Mouse (Mus musculus) small intestine, adult 2 months (tissue): ENCODE results near the gene Tmcc3. TPM values are rescaled to one million over a fixed set of nuclear protein-coding genes. Genes with fewer than 3 reads are reported as not detected.

ENCODE experiments used
- H3K27ac ChIP-seq: fragments of 200-500 bp; 2 replicates; pipeline ENCODE4 v1.5.1; 2012; ENCODE audit warnings: low read depth, low read length, control low read depth, inconsistent platforms; ENCODE audit not compliant: insufficient read depth
- H3K27me3 ChIP-seq: fragments of 200-500 bp; 2 replicates; pipeline ENCODE4 v1.6.1; 2012; ENCODE audit warnings: mild to moderate bottlenecking, moderate library complexity, low read length, inconsistent platforms; ENCODE audit not compliant: control insufficient read depth, insufficient read depth
- H3K36me3 ChIP-seq: fragments of 200-500 bp; 2 replicates; pipeline ENCODE4 v1.6.1; 2012; ENCODE audit warnings: mild to moderate bottlenecking, low read length, control low read depth, inconsistent platforms; ENCODE audit not compliant: control insufficient read depth, insufficient read depth
- H3K4me1 ChIP-seq: fragments of 200-500 bp; 2 replicates; pipeline ENCODE4 v1.6.1; 2012; ENCODE audit warnings: low read length, inconsistent platforms, mixed read lengths; ENCODE audit not compliant: control insufficient read depth, insufficient read depth, insufficient read length
- H3K4me3 ChIP-seq: fragments of 200-500 bp; 2 replicates; pipeline ENCODE4 v1.5.1; 2012; ENCODE audit warnings: low read depth, mild to moderate bottlenecking, control low read depth, inconsistent platforms, low read length, moderate library complexity
- CTCF ChIP-seq: fragments of 200-500 bp; IDR thresholded peaks from 2 replicates; pipeline ENCODE4 v1.5.1; 2012; ENCODE audit warnings: low read depth, mild to moderate bottlenecking, control low read depth, inconsistent platforms, low read length, moderate library complexity, mixed read lengths; ENCODE audit not compliant: insufficient replicate concordance, insufficient read length; ENCODE audit errors: extremely low read depth
- POLR2A ChIP-seq: fragments of 200-500 bp; IDR thresholded peaks from 2 replicates; pipeline ENCODE4 v1.6.1; 2012; ENCODE audit warnings: low read depth, mild to moderate bottlenecking, control low read depth, inconsistent platforms, low read length, moderate library complexity
- WGBS: fragments of 180-500 bp; shearing (Covaris S2); methylation state at CpG from one replicate; pipeline ENCODE4 v1.1.7; 2018; 5-methylcytosine and 5-hydroxymethylcytosine counted together
- polyA plus RNA-seq: library from polyadenylated mRNA; depleted of rRNA; stranded (reverse); fragments of >200 nt; gene quantifications from 2 replicates; pipeline ENCODE4 v1.2.3, GENCODE M21; 2012

Tmcc3 gene
- polyA plus RNA-seq, 1 experiment: 38.7 TPM

DNA sequence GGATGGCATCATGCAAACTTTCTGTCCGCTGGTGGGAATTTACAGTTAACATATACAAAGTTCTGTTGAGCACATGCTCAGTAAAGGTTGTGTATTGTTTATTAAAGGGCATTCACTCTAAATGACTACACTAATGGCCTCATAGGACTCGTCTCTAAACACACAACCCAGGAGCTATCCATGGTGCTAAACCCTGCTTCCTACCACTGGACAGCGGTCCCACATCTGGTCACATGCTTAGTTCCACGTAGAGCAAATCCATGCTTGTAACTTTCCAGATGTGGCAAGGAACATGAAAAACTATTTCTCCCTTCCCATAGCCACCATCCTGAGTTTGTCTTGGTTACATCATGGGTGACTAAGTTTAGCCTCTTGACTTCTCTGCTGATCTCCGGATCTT is 6.2 kb upstream of the Tmcc3 start:
- peaks cover 4% of the 10 kb centered on the region for H3K27me3 ChIP-seq
- no peak overlapping the region for H3K27ac ChIP-seq
- H3K36me3 ChIP-seq: no peaks in the 10 kb centered on the region
- no peaks in the 10 kb centered on the region for H3K4me1 ChIP-seq
- WGBS: 51% methylated on average over 5 of the region's 5 CpGs
- no peak overlapping the region for H3K4me3 ChIP-seq
- no peak for TF ChIP-seq POLR2A
- no peak for TF ChIP-seq CTCF

- 29% methylated on average over 7 of the region's 9 CpGs for WGBS
- H3K4me1 ChIP-seq: peaks cover 5% of the 10 kb centered on the region
- no peak overlapping the region for H3K4me3 ChIP-seq
- H3K27ac ChIP-seq: no peak overlapping the region
- peaks cover 14% of the 10 kb centered on the region for H3K27me3 ChIP-seq
- no peak for TF ChIP-seq CTCF
- TF ChIP-seq POLR2A: no peak
- no peaks in the 10 kb centered on the region for H3K36me3 ChIP-seq
Measured at GRCm38 (mm10) chr10:94310499-94311267, 1.1 kb upstream of the Tmcc3 start.

GRCm38 (mm10) chr10:94312007-94312715 is 412 bp downstream of the Tmcc3 start:
- Histone ChIP-seq H3K36me3 (no peaks in the 10 kb centered on the region), H3K27me3 (peaks cover 14% of the 10 kb centered on the region), H3K27ac (no peak overlapping the region), H3K4me3 (peak overlapping the region; percentile 50), H3K4me1 (peaks cover 5% of the 10 kb centered on the region)
- TF ChIP-seq CTCF (no peak), POLR2A (no peak)
- 3% methylated on average over 45 of the region's 45 CpGs for WGBS

DNA sequence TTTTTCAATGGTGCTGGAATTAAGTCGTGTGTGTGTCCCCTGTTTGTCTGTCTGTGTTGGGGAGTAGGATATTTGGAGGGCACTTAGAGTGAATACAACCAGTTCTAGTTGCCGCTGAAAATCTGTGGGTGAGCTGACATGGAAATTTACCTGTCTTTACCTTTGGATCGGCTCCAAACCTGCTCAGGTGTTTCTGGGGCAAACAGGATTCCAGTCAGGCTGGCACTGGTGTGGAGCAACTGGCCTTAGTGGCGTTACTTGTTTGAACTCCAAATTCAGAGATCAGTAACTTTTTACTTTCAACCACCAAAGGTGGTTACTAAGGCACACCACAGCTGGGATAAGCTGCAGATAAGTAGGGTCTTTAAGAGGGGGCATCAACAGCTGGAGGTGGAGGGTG is 1.4 kb downstream of the Tmcc3 start:
- peaks cover 5% of the 10 kb centered on the region for H3K4me1 ChIP-seq
- TF ChIP-seq CTCF (no peak), POLR2A (no peak)
- no peak overlapping the region for H3K27ac ChIP-seq
- WGBS: 60% methylated on average over 4 of the region's 4 CpGs
- peaks cover 14% of the 10 kb centered on the region for H3K27me3 ChIP-seq
- no peak overlapping the region for H3K4me3 ChIP-seq
- no peaks in the 10 kb centered on the region for H3K36me3 ChIP-seq

DNA sequence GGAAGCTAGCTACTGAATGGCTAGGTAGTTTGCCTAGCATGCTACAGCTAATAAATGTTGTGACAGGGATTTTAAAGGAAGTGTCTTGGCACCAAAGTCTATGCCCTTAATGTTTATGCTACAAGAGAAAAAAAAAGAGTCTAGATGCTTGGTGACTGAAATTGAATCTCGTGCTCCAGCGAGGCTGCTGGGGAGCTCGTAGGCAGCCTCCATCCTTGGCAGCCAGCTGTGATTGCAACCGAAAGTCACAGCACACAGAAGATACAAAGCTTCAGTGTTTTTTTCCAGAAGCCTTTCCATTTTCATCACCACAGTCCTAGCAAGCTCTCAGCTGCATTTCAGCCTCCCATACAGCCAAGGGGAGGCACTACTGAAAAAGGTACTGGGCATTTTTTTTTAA is 6.8 kb downstream of the Tmcc3 start:
- Histone ChIP-seq H3K36me3 (no peaks in the 10 kb centered on the region), H3K27ac (no peak overlapping the region), H3K4me3 (no peak overlapping the region), H3K4me1 (no peaks in the 10 kb centered on the region), H3K27me3 (no peaks in the 10 kb centered on the region)
- TF ChIP-seq POLR2A (no peak), CTCF (no peak)
- WGBS: 64% methylated on average over 4 of the region's 4 CpGs

DNA sequence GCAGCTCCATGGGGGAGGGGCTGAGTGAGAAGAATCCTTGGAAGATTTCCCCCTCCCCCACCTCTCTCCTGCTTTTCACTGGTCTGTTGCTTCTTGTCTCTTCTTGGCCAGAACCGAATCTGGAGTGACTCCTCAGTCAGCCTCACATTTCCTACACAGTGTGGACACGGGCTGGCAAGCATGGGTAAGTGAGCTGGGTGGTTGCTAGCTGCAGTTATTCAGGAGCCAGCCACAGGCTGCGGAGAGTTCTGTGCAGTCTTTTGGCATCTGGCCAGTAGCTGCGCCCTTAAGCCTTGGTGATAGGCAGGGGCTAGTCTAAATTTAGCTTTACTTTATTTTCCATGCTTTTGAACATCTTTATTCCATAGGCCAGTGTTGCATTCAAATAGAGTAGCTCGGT is 18.2 kb downstream of the Tmcc3 start:
- Histone ChIP-seq H3K27ac (no peak overlapping the region), H3K36me3 (no peaks in the 10 kb centered on the region), H3K4me1 (no peaks in the 10 kb centered on the region), H3K27me3 (no peaks in the 10 kb centered on the region; the same call in 1 of the 2 replicates), H3K4me3 (no peak overlapping the region)
- WGBS: 34% methylated on average over 5 of the region's 5 CpGs
- TF ChIP-seq CTCF (no peak), POLR2A (no peak)
